Mouse (Mus musculus): ENCODE measurements around the gene Slc9a3r2.

Gene Slc9a3r2

GRCm38 (mm10) chr17:24638214-24638613 is 11.9 kb downstream of the Slc9a3r2 start:
- no peak for DNase-seq (ENCODE audit: low read depth, low spot score)

DNA sequence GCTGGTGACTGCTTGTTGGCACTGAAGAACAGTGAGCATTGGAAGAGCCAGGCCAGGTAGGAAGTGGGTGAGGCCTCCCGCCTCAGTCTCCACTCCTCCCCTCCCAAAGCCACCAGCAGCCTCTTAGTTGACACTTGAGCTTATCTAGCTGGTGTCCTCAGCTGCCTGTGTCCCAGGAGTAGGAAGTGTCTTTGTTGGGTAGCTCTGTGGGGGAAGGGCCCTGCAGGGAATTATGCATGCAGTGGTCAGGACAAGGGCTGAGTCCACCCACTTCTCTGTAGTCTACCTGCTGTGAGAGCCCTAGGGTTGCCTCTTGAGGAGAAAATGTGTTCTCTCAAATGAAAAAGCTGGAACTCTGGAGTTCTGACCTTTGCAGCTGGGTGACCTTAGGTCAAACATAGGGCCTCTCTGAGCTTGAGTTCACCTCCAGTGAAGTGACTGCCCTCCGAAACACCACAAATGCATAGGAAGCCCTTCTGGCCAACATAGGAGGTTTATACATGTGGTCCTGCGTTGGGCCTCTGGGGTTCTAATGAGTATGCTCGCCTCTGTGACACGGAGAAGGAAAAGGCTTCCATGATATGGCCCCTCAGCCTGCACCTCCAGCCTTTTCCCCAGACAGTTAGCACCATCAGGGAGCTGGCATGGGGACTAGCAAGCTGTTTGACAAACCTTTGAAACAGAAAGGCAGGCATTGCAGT is 13.2 kb downstream of the Slc9a3r2 start:
- DNase-seq (ENCODE audit: low read depth, low spot score), result no peak

DNA sequence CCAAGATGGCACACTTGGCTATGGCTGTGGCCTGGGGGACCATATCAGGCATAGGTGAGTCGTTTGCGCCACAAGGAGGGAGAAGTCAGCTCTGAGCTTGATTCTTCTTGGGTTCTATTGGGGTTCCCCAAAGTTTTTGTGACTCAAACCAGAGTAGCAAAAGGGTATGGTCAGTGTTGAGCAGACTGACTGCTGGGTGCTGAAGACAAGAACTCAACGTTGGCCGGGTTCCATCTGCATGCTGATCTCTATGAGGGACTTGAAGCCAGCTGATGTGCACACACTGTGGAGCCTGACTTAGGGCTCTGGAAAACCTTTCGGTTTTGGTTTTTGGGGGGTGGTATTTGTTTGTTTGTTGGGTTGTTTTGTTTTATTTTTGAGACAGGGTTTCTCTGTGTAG is 14.4 kb downstream of the Slc9a3r2 start:
- no peak for DNase-seq (ENCODE audit: low read depth, low spot score)

- no peak for DNase-seq (ENCODE audit: low read depth, low spot score)
Observed at GRCm38 (mm10) chr17:24635024-24635423, 15.1 kb downstream of the Slc9a3r2 start.

GRCm38 (mm10) chr17:24633831-24634230 is 16.3 kb downstream of the Slc9a3r2 start:
- no peak for DNase-seq (ENCODE audit: low read depth, low spot score)

GRCm38 (mm10) chr17:24632813-24633449 is 17.2 kb downstream of the Slc9a3r2 start:
- no peak for DNase-seq (ENCODE audit: low read depth, low spot score)

GRCm38 (mm10) chr17:24632167-24632812 is 17.8 kb downstream of the Slc9a3r2 start, which contains the start of the genes Tsc2 and Nthl1:
Tsc2 (minus strand) TSS chr17:24632630.
Nthl1 (plus strand) TSS chr17:24632680.
- peak; percentile 79 for DNase-seq (ENCODE audit: low read depth, low spot score)

GRCm38 (mm10) chr17:24630072-24630471 is 20.1 kb downstream of the Slc9a3r2 start:
- DNase-seq (ENCODE audit: low read depth, low spot score), result no peak

DNA sequence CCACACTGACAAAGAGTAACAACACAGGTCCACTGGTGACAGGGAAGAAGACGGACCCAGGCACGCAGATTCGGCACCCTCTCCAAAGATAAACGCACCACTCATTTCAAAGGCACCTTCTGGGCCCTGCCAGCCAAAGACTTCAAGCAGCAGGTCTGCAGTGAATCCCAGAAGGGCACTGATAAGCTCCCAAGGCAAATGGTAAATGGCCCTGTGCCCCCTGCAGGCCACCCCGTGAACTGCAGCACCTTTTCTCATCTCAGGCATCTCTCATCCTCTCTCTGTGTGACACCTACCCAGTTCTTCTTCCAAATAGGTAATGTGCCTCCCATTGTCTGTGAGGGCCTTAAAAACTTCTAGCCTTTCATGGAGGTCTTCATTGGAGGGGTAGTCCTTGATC is 21.5 kb downstream of the Slc9a3r2 start:
- DNase-seq (ENCODE audit: low read depth, low spot score), result no peak

DNA sequence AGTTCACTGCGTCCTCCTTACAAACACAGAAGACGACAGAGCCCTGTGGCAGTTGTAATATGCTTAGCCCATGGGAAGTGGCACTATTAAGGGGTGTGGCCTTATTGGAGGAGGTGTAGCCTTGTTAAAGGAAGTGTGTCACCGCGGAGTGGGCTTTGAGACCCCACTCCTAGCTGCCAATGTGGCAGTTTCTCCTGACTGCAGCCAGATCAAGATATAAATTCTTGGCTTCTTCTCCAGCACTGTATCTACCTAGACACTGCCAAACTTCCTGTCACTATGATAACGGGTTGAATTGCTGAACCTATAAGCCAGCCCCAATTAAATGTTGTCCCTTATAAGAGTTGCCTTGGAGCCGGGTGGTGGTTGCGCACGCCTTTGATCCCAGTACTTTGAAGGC is 24.7 kb downstream of the Slc9a3r2 start:
- no peak for DNase-seq (ENCODE audit: low read depth, low spot score)

- DNase-seq (ENCODE audit: low read depth, low spot score), result no peak
Observed at GRCm38 (mm10) chr17:24617561-24618194, 32.4 kb downstream of the Slc9a3r2 start.

DNA sequence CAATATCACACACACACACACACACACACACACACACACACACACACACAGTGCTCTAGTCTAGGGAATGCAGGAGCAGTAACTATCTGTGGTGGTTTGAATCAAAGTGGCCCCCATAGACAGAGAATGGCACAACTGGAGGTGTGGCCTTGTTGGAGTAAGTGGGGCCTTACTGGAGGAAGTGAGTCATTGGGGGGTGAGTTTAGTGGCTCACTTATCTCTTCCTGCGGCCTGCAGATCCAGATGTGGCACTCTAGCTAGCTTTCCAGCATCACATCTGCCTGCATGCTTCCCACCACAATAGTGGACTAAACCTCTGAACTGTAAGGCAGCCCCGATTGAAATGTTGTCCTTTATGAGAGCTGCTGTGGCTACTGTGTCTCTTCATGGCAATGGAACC is 39.4 kb downstream of the Slc9a3r2 start:
- DNase-seq (ENCODE audit: low read depth, low spot score), result no peak

- DNase-seq (ENCODE audit: low read depth, low spot score), result no peak
Observed at GRCm38 (mm10) chr17:24608874-24609273, 41.3 kb downstream of the Slc9a3r2 start.

DNA sequence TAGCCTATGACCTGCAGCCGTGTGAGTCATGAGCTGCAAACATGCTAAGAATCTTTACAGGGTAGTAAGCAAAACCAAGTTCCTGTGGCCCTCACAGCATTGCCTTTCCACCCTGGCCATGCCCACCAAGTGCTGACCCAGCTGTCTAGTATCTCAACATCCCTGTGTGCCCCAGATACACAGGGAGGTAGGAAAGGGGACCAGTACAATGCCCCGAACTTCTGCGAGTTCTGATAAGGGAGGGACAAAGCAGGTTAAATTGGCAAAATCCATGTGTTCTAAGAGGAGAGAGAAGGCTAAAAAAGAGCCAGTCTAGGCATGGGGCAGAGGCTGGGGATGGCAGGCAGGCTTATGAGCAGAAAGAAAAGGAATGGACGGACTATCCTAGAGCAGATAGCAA is 41.8 kb downstream of the Slc9a3r2 start:
- no peak for DNase-seq (ENCODE audit: low read depth, low spot score)

GRCm38 (mm10) chr17:24604557-24604956 is 45.6 kb downstream of the Slc9a3r2 start:
- DNase-seq (ENCODE audit: low read depth, low spot score), result no peak

- DNase-seq (ENCODE audit: low read depth, low spot score), result no peak
Observed at GRCm38 (mm10) chr17:24603961-24604360, 46.2 kb downstream of the Slc9a3r2 start.

GRCm38 (mm10) chr17:24600502-24600901 is 49.6 kb downstream of the Slc9a3r2 start:
- no peak for DNase-seq (ENCODE audit: low read depth, low spot score)

DNA sequence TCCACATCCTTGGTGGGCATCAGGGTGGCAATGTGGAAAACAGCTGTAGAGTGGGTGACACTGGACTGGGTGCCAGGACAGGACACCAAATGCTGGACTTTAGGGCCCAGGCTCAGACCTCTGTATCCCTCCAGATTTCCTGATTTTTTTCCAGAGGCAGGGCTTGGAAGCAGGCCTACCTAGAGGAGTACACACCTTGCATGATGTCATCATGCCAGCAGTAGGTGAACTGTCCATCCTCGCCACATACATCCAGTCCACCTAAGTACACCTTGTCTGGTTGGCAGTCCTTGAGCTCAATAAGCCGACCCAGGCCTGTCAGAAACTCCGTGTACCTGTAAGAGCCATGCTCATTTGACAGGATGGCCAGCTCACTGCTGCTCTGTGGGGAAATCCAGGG is 52.1 kb downstream of the Slc9a3r2 start:
- DNase-seq (ENCODE audit: low read depth, low spot score), result no peak

DNA sequence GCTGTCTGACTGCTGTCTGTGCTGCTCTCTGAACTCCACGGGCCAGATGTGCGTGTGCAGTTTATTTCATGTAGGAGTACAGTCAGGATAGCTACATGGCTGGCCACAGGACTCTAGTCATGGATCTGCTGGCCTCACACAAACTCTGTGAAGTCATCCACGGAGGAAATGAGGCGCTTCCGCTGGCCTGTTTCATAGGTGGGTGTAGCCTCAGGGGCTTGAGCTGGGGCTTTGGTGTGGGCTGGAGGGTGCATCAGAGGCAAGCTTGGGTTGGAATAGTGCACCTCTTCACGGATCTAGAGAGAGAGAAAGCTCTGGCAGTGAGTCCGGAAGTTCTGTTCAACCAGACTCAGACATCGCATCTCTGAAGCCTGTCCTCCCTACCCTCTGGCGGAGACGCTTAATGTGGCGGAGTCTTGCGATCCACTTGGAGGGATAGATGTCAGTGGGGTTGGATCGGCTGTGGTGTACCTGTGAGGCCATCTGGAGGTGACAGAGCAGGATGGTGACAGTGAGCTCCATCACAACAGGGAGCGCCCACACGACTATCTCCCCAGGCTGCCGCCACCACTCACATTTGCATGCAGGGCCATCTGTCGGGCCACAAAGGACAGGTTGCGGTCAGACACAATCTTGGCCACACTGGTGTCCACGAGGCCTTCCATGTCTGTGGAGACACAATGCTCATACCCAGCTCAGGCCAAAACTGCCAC is 53.5 kb downstream of the Slc9a3r2 start:
- DNase-seq (ENCODE audit: low read depth, low spot score), result no peak

- no peak for DNase-seq (ENCODE audit: low read depth, low spot score)
Observed at GRCm38 (mm10) chr17:24596073-24596466, 54.1 kb downstream of the Slc9a3r2 start.

All from WW6 (cell line).